Mouse (Mus musculus) left cerebral cortex, adult 8-10 months (tissue): ENCODE measurements around the gene Ifit3. TPM values are rescaled to one million over a fixed set of nuclear protein-coding genes. Genes with fewer than 3 reads are reported as not detected.
"Not testable (repeated sequence)": the region's sequence is repeated elsewhere in the genome, so short reads cannot be mapped to it uniquely, and the experiment has no call there.

Experiments used
- DNase-seq, 2 experiments: peaks; one replicate each; pipeline ENCODE4 v3.0.0; 2022; ENCODE audit warnings: low spot score in 2 of 2
- total RNA-seq, 4 experiments: library from RNA; stranded (reverse); gene quantifications; 2 replicates each; pipeline ENCODE4 v1.2.4; 2022

Ifit3 gene
- total RNA-seq, 4 experiments from 2014 or later: 6.7 to 15.3 (median 10.6) TPM

DNA sequence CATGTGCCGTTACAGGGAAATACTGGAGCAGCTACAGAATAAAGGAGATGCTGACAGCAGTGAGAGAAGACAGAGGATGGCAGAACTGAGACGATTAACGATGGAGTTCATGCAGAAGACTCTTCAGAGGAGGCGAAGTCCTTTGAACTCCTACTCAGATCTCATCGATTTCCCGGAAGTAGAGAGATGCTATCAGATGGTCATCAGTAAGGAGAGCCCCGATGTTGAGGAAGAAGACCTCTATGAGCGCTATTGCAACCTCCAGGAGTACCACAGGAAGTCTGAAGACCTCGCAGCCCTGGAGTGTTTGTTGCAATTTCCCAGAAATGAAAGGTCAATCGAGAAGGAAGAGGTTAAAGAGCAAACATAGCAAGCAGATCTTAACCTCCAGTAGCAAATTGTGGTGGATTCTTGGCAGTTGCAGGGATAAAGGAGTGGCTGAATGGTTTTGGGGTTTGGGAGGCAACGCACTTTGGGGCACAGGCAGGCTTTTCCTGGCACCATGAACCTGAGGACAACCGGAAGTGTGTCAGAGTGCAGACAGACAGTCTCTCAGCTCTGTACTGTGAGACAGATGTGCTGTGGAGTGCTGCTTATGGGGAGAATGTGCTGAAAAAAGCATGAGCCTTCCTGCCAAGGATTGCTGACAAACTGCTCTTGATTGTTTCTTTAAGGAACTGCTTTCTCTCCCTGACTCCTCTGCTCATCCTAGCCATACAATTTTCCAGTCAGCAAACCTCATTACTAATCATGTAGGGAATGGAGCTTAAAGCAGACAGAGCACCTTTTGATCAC is 4.8 kb downstream of the Ifit3 start:
- DNase-seq: not testable (repeated sequence)

GRCm38 (mm10) chr19:34588959-34589358 is 5.6 kb downstream of the Ifit3 start:
- DNase-seq: no peak

DNA sequence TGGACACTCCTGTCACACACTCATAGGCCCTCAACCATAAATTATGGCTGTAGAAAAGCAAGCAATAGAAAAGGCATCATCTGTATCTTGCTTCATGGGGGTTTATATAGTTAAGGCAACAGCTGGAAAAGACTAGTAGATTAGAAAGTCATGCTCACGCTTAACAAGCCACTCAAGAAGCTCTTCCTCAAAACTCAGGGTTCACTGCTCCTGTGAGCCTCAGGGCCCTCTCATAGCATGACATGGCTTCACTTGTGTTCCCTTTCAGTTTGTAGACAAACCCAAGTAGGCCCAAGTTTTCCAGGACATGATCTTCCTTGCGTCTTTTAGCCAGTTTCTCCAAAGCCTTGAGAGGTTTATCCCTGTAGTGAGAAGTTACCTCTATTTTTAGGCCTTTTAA is 10.1 kb downstream of the Ifit3 start:
- DNase-seq: no peak

- DNase-seq: not testable (repeated sequence)
Measured at GRCm38 (mm10) chr19:34594523-34594922, 11.2 kb downstream of the Ifit3 start.

DNA sequence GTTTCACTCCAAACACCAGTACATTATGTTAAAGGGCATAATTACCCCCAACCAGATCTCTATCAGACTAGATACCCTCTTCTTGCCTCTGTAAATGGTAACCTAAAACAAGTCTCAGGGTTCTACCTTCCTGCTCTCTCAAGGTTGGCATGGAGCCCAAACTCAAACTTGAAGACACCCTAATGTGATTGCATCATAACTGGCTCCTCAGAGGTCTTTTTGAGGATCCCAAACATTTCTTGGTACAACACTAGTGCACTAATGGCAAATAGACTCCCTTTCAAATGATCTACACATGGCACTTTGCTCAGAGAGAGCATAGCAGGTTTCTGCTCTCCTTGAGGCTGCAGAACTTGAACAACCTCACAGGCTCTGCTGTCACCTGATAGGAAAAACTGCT is 13.5 kb downstream of the Ifit3 start:
- no peak for DNase-seq

DNA sequence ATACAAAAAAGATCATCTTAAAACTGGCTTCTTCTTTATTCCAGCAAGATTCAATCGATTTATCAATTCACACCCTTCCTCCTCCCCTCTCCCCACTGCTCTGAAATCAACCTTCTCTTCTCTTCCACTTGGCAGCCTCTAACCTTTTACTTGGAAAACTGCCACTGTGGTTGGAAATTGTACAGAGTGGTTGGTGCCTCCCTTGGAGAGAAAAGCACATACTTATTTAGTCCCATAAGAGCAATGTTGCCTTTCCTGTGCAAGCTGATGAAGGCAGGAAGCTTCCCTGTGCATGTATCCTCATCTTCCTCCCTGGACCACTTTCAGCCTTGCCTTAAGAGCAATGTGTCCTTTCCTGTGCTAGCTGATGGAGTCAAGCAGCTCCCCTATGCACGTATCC is 15.0 kb downstream of the Ifit3 start:
- DNase-seq: no peak

- not testable (repeated sequence) for DNase-seq
Measured at GRCm38 (mm10) chr19:34599250-34599649, 15.9 kb downstream of the Ifit3 start.

DNA sequence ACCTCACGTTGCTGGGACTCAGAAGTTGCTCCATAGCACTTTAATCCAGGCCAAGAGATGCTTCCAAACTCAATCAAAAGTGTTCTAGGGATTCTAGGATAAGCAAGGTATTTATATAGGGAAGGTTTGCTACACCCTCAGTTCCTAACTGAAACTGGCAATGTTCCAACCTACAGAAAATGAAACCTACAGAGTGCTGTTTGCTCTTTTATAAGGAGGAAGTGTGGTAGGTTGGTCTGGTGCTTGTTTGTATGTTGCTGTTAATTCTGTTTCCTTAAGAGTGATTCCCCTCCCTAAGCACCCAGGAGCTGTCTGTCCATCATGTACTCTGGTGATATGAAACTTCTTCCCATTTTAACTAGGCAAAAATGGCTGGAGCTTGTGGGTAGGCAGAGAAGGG is 18.6 kb downstream of the Ifit3 start, which contains the start of gene Ifit1bl1:
Ifit1bl1 (minus strand) TSS at position 69 of the 400 bp plus-strand sequence.
- DNase-seq: not testable (repeated sequence)

DNA sequence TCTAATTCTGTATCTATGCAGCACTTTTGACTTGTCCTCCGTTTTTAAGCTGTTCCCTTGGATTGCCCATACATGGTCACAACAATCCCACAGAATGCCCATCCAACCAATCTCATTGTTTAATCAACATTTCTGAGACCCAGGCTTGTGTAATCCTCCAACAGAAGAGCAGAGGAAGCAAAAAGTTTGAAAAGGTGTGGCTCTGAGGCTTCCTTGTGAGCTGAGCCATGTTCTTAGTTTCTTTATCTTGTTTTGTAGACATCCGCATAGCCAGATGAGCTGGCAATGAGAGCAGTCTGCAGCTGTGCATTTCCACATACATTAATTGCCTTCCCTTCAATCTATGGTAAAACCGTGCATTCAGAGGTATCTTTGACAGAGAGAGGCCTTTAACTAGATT is 22.1 kb downstream of the Ifit3 start:
- no peak for DNase-seq

- DNase-seq: not testable (repeated sequence)
Measured at GRCm38 (mm10) chr19:34607237-34608051, 24.1 kb downstream of the Ifit3 start, which contains the start of gene Ifit3b. Gene Ifit3b (plus strand): TSS chr19:34607970.

DNA sequence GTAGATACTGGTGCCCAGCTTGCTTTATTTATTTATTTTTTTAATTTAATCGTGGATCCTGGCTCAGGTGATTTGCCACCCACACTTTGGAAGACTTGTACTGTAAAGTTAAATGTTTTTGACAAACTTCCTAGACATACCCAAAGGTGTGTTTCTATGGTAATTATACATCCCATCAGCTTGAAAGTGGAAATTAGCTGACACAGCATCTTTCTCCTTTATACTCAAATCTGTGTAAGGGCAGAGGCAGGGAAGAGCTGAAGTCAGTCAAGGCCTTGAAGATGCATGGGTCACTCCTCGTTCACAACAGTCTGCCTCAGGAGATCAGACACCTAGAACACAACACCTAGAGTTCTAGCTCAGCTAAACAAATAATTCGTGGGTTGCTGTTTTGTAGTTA is 26.8 kb downstream of the Ifit3 start:
- DNase-seq: not testable (repeated sequence)

- not testable (repeated sequence) for DNase-seq
Measured at GRCm38 (mm10) chr19:34612243-34613001, 29.1 kb downstream of the Ifit3 start.

DNA sequence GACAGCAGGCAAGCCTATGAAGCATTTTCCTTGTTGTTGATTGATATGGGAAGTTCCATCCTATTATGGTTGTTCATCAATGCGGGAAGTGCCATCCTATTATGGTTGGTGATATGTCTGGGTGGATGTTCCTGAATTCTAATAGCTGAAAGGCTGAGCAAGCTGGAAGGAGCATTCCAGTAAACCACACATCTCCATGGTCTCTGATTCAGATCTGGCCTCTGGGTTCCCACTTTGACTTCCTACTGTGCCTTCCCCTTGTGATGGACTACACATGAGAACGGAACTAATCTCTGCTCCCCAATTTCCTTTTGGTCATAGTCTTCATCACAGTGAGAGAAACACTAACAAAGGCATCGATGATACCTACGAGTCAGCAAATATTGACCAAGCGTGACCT is 37.5 kb downstream of the Ifit3 start:
- no peak for DNase-seq

- no peak for DNase-seq
Measured at GRCm38 (mm10) chr19:34623781-34624180, 40.5 kb downstream of the Ifit3 start.

GRCm38 (mm10) chr19:34624663-34625062 is 41.3 kb downstream of the Ifit3 start:
- no peak for DNase-seq

DNA sequence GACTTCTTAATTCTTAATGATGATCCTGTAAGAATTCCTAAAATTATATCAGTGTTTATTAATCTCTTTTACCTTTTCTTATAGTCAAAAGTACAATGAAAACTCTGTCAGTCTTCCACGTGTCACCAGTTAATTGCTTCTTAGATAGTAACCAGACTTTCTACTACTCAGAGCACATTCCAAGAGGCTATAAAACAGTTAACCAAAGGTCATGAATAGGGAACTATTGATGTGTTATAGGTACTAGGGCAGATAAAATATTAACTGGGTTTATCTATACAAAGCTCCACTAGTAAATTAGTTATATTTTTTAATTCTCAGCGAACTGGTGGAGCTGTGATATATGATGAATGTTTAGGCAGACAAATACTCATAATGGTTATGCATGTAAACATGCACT is 44.2 kb downstream of the Ifit3 start:
- no peak for DNase-seq

GRCm38 (mm10) chr19:34631487-34631886 is 48.2 kb downstream of the Ifit3 start:
- no peak for DNase-seq

GRCm38 (mm10) chr19:34633484-34633883 is 50.2 kb downstream of the Ifit3 start:
- no peak for DNase-seq

DNA sequence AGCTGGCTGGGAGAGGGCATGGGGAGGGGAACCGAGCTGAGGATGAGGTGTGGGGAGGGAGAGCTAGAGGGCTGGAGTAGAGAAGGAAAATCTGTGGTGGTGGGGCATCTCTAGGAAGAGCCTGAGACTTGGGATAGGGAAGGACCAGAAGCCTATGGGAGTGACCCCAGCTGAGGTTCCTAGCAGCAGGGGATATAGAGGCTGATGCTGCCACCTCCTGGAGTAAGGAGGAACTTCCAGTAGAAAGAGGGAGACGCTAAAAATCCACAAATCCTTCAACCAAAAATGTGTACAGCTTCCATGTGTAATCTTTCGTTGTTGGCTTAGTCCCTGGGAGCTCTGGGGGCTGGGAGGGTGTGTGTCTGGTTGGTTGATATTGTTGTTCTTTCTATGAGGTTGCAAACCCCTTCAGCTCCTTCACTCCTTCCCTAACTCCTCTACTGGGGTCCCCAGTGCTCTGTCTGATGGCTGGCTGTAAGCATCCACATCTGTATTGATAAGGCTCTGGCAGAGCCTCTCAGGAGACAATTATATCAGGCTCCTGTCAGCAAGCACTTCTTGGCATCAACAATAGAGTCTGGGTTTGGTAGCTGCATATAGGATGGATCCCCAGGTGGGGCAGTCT is 53.7 kb downstream of the Ifit3 start:
- peak; percentile 13 to 30 for DNase-seq
